Mouse (Mus musculus): ENCODE results near the gene Col15a1.

The Col15a1 gene

DNA sequence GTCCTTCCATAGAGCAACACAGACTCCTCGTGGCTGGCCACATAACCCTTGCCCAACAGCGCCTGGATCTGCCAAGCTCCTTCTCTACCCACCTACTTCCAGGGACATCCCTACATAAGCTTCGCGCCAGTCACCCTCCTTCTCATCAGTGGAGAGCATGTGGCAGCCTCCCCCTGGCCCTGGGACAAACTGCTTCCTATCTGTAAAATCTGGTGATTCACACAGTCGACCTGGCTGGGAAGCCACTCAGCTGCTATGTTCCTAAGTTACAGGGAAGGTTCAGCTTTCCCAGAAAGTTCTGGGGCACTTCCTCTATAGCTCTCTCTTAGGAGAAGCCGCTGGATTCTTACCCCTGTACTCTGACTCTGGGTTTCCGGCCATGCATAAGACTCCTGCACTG lies 22.5 kb downstream of the Col15a1 start:
- no peak for DNase-seq (ENCODE audit: low spot score in 2 of 2)

DNA sequence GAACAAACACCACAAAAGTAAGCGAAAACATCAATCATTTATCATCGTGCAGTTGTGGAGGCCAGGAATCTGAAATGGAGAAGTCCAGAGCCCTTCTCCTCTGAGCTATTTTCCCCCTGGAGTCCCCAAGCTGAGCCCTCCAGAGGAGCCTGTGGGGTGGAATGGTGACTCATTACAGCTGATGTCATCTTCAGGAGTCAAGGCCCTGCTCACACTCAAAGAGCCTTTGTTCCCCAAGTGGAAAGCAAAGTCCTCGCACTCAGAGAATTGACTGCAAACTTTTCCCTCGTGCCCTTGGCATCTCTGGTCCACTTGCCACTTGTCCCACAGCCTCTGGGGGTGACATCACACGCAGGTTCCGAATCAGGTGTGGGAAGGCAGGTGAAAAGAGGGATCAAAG lies 23.4 kb downstream of the Col15a1 start:
- no peak for DNase-seq (ENCODE audit: low spot score in 2 of 2)

DNA sequence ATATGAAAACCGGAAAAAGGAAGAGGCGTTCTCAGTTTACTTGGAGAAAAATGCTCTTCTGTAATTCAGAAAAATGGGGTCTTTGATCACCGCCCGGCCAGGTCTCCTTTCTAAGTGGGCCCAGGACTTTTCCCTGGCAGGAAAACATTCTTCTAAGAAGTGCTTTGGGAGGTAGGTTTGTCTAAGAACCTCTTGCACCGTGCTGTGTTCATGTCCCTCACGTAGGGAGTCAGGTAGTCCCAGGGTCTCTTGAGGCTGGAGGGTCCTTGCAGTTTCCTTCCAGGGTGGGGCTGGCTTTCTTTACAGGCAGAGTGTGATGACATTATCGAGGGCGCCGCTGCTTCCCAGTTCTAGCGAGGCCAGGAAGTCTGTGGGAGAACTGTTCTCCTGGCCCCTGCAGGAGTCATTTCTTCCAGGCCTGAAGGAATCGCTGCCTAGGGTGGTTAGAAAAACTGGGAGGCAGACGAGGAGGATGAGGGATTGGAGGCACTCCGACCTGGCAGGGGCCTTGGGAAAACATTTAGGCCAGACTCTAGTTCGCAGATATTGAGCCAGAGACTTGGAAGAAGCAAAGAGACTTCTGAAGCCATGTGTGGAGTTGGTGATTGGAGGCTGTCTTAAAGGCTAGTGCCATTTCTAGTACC lies 25.4 kb downstream of the Col15a1 start:
- DNase-seq (ENCODE audit: low spot score in 2 of 2), result no peak

DNA sequence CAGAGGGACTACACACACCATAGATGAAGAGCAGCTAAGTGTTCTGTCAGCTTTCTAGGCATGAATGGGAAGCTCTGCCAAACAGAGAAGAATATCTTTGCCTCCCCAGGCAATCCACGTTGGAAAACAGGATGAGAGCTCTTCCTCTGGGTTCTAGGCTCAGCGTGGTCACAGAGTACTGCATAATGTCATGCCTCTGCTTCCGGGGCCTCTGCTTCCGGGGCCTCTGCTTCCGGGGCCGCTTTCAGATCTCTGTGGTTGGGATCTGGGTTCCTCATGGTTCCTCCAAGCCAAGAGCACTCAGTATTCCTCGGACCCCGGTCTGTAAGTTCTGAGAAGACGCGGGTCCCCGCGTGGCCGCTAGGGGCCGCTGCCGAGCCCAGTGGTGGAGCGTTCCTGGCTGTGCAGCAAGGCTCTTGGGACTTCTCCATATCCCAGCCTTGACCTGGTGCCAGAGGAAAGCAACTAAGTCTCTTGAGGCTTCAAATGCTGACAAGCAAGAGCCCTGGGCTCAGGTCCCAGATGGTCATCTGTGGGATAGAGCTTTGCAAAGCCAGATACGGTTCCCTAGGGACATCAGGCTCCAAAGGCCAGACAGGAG lies 26.8 kb downstream of the Col15a1 start:
- peak; percentile 63 to 72 for DNase-seq (ENCODE audit: low spot score in 2 of 2)

DNA sequence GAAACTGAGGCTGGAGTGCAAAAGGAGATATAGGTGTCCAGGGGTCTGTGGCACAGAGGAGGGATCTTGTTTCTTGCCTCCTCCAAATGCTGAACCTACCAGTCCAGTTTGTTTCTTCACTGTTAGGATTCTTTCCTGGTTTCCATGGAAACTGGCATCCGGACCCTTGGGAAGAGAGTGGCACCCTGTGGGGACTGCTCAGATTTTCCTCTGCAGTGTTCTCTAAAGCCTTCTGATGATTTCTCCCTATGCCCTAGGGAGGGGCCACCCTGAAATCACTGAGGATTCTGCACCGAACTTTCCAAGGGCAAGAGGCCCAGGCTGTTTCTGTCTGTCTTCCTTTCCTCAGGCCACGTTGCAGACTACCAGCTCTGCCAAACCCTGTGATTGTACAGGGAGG lies 27.4 kb downstream of the Col15a1 start:
- peak in 1 of 2 experiments; percentile 39 for DNase-seq (ENCODE audit: low spot score in 2 of 2)

DNA sequence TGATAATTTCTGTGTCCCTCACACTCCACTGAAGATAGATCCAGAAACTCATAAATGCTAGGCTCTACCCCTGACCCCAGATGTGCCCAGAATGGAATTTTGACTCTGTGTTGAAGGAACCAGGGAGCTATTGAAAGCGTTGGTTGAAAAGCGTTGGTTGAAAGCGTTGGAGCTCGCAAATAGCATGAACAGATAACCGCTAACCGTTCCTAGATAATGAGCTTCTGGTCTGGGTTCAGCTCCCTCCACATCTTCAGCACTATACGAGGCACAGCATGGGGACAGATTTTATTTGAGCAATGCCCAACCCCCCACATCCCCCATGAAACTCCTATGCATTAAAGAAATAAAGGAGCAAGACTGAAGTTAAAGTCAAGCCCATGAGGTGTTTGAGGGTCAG lies 28.1 kb downstream of the Col15a1 start:
- no peak for DNase-seq (ENCODE audit: low spot score in 2 of 2)

DNA sequence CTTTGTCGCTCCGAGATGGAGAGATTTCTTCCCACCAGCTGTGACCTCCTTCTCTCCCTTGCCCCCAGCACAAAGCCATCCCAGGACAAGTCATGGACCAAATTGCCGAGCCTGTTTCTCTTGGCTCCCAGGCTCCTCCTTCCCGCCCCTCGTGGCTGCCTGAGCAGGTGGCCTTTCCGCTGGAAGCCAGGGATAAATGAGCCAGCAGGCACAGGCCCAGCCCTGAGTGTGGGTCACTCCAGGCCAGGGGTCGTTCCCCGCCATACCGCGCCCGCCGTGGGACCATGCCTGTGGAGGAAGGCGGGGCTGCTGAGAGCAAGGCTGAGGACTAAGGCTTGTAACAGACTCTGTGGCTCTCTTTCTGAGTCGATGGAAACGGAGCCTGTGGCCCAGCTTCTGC lies 29.3 kb downstream of the Col15a1 start:
- no peak for DNase-seq (ENCODE audit: low spot score in 2 of 2)

DNA sequence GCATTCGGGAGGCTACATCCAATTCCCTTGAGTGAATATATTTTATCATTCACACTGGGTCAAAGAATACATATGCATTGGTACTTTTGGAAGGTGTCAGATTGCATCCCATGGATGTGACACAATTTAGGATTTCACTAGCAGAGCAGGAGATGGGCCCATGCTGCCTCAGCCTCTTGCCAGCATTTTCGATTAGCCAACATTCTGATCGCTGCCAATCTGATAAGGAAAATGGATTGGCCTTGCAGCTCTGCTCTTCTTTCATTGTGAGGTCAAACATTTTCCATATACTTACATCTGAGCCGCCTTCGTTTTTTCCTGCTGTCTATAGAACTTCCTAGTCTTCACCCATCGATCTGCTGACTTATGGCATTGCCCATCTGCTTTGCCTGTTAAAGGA lies 31.2 kb downstream of the Col15a1 start:
- DNase-seq (ENCODE audit: low spot score in 2 of 2), result no peak

DNA sequence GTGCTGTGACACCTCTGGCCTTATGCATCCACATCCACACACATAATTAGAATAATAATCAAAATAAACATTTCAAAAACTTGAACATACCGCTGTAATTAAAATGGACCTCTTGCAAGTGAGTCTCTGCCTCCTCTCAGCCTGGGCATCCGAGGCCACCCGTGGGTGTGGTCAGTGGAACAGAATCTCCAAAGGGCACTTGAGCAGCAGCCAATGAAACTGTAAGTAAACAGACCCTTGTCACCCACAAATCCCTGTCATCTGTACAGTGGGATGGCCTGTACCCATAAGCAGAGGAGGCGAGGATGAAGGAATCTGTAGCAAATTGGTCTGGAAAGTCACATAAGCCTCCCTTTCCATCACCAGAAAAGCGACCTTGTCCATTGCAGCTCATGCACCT lies 32.9 kb downstream of the Col15a1 start:
- DNase-seq (ENCODE audit: low spot score in 2 of 2), result no peak

DNA sequence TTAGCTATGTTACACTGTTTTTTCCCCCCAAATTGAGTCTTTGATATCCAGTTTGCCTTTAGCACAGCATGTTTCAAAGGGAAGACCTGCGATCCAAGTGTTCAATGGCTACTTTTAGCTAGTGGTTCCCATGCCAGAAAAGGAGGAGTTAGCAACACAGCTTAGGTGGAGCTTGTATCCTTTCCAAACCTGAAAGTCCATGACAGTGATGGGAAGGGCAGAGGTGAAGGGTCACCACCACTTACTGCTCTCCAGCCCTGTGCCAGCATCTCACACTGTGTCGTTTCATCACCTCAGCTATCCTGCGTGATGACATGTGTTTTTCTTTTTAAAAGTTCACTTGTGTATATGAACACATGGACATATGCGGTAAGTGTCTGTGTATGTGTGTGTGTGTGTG lies 34.2 kb downstream of the Col15a1 start:
- DNase-seq (ENCODE audit: low spot score in 2 of 2), result no peak

DNA sequence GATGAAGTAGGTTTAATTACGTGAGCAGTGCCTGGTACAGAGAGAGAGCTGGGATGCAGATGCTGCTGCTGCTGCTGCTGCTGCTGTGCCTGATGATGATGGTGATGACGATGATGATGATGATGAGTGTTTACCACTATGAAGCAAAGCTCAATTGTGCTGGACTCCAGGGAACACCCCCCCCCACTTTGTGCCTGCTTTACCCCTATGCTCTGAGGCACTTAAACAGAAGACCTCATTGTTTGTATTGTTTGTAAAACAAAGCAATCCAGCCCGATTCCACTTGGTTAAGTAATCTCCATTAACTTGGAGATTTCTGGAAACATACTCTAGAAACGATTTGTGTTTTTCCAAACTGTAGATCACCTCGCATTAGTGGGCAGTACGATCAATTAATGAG lies 36.7 kb downstream of the Col15a1 start:
- DNase-seq (ENCODE audit: low spot score in 2 of 2), result no peak

DNA sequence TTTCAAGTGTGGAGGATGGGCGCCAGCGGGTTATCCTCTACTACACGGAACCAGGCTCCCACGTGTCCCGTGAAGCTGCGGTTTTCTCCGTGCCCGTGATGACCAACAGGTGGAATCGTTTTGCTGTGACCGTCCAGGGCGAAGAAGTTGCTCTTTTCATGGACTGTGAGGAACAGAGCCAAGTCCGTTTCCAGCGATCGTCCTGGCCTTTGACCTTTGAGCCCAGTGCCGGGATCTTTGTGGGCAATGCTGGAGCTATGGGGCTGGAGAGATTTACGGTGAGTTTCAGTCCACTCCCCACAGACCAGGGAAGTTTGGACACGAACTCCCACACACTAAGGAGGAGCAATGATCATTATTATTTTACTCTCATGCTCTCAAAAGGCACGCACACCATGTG lies 37.7 kb downstream of the Col15a1 start:
- no peak for DNase-seq (ENCODE audit: low spot score in 2 of 2)

DNA sequence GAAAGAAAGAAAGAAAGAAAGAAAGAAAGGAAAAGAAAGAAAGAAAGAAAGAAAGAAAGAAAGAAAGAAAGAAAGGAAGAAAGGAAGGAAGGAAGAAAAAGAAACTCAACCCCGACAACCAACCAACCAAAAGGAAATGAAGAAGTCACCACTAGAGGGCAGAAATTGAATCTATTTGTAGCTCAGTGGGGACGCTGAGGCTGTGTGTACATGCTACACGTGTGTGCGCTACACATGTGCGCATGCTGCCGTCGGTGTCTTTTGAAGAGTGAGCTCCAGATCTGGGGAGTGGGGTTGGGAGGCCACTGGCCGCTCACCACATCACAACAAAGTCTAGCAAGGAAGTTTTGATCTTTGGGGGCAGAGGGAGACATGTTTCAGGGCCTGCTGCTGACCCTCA lies 38.9 kb downstream of the Col15a1 start:
- DNase-seq (ENCODE audit: low spot score in 2 of 2), result no peak

DNA sequence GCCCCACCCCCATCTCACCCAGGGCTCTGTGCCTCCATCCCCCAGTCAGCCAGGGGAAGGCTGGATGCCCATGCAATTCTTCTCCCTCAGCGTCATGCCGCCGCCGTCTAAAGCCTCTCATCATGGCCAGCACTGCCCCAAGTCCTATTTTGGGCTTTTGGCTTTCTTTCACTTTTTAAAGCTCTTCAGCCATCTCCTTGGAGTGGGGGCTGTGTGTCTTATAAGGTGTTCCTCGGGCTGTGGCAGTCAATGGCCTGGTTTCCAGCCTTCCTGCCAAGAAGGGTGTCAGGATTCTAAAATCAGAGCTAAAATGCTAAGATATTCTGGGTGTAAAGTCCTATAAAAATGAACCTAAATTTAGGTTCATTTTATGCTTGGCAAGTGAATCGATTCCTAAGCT lies 39.6 kb downstream of the Col15a1 start:
- no peak for DNase-seq (ENCODE audit: low spot score in 2 of 2)

DNA sequence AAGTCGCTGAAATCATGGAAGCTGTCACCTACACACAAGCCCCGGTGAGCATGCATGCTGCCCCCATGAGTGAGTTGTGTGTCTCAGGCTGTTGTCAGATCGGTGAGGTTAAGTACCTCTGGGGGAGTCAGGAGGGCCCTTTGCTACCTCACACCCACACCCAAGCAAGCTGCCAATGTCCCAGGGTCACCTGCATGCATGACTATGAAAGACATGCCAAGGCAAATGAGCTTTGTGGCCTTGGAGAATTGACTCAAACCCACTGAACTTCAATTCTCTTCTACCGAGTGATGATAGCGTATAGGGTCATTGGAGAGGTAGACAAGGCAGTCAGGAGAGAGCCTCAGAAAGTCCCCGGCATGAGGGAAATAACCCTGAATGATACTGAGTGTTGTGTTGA lies 41.2 kb downstream of the Col15a1 start:
- no peak for DNase-seq (ENCODE audit: low spot score in 2 of 2)

DNA sequence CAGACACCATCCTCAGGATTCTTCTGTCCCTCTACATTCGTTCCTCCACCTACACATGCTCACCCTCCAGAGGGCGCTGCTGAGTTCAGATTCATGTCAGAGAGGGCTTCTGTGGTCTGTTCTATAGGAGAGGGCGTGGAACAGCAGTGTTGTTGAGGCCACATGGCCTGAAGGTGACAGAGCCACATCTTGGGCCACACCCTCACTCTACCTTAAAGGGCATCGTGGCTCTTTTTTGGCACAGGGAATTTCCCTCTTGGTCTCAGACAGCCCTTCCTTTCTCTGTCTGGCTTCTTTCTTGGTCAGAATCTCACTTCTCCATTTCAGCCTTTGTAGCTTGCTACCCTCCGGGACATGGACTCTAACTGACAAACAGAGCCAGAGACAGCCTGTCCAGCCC lies 43.1 kb downstream of the Col15a1 start:
- peak in 1 of 2 experiments; percentile 64 for DNase-seq (ENCODE audit: low spot score in 2 of 2)

DNA sequence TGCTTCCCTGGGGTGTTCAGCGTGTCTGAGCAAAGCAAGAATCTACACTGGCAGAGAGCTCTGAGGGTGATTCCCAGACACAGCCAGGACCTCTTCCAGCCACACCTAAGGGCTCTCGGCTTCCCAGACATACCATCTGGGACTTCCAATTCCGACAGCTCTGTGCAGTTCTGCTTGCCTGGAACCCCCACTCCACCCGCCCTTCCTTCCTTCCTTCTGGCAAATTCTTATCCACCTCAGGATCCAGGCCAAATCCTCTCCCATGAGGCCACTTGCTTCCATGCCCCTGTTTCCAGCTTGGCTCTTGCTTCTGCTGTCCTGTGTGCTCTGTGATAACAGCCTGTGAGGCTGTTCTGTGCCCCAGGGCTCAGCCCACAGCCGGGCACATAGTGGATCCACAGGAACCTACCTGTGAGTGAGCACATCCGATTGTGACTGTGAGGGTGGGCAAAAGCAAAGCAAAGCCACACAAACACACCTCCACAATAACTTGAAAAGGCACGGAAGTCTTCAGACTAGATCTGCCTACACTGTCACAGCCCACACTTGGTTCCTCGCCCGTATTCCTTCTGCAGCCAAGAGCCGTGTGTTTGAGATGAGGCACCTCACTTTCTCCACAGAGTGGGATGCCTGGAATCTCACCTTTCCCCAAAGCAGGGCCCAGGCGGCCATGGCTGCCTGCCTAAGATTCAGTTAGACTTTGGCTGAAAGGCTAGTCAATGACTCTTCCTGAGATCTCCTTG lies 43.9 kb downstream of the Col15a1 start:
- DNase-seq (ENCODE audit: low spot score in 2 of 2), result no peak

DNA sequence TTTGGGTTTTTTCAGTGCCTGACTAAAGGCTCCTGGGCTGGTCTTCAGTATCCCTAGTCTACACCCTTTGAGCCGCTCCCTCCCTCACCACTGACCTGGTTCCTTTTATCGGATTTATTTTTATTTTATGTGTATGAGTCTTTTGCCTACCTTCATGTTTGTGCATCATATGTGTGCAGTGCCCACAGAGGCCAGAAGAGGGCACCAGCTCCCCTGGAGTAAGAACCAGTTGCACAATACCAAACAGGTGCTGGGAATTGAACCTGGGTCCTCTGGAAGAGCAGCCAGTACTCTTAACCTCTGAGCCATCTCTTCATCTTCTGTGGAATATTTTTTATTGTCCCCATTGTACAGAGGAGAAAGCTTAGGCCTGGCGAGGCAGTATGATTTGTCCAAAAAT lies 44.7 kb downstream of the Col15a1 start:
- no peak for DNase-seq (ENCODE audit: low spot score in 2 of 2)

DNA sequence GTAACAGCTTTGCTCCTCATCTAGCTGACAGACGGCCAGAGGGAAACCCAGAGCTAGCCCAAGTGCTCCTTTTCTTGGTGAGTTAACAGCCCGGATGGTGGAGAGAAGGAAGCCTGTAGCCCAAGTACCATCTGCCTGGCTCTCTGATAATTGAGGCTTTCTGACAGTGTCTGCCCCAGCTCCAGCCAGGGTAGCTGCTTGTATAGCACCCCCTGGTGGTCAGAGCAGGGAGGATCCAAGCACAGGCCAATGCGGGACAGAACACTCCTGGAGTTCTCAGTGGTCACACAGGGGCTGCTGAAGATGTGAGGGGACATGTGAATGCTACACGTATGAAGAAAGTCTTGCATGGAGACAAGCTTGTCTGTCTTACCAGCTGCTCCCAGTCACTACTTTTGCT lies 47.7 kb downstream of the Col15a1 start:
- peak in 1 of 2 experiments; percentile 63 for DNase-seq (ENCODE audit: low spot score in 2 of 2)

DNA sequence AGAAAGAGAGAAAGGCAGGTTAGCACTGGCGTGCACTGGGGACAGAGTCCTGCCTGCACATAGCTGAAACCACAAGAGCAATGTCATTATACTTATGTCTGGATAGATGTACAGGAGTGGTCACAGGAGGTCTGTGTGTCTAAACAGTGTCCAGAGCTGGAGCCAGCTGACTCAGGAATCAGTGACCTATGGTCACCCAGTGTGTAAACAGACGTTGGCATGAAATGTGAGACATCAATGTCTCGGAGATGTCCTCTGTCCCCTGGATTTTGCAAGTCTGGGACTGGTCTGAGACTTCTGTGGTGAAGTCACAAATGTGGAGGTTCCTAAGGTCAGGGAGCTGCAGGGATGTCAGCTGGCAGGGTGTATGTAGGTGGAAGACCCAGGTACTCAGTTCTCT lies 50.2 kb downstream of the Col15a1 start:
- no peak for DNase-seq (ENCODE audit: low spot score in 2 of 2)

DNA sequence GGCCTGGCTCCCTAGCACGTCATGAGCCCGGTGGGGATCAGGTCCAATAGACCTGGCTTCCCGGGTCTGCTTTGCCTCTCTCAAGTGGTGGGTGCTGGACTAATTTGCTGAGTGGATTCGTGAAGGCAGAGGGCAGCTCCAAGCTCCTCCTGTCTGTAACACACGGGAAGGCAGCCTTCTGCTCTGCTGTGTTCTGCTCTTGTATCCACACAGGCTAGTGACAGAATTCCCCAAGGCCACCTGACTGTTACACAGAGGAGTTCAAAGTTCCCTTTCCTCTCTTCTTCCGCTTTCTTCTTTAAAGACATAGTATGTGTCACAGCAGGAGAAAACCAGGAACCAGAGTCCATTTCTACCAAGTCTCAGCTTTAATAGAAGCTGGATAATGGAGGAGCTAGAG lies 53.1 kb downstream of the Col15a1 start:
- DNase-seq (ENCODE audit: low spot score in 2 of 2), result no peak

DNA sequence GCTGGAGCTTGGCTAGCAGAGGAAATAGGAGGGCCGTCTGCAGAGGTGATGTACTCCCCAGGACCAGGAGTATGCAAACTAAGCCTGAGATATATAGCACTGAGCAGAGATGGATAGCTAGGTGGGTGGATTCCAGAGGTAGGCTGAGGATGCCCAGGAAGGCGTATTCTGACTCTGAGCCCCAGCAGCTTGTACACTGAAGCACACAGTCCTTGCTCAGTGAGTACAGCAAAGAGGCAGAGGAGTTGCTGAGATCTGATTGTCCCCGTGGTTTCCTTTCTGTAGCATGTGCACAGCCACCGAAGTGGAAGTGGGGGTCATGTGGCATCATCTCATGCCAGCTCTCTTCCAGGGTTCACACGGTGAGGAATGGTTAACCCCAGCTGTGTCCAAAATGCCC lies 54.0 kb downstream of the Col15a1 start:
- DNase-seq (ENCODE audit: low spot score in 2 of 2), result no peak

DNA sequence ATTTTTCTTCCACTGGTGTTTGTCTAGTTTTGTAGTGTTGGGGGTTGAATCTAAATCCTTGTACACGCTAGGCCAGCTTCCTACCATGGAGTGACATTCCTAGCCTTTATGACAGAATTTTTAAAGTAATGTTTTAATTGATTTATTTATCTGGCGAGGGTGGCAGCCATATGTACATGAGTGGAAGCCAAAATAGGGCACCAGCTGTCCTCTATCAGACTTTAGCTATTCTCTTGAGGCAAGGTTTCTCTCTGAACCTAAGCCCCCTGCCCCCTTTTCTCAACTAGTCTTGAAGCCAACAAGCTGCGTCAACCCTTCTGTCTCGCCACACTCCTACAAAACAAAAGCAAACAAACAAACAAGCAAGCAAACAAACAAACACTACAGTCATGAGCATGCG lies 57.6 kb downstream of the Col15a1 start:
- no peak for DNase-seq (ENCODE audit: low spot score in 2 of 2)

Measured in frontal cortex, postnatal 10 days (tissue).